Mouse (Mus musculus): ENCODE measurements around the gene Aspdh.

The Aspdh gene

DNA sequence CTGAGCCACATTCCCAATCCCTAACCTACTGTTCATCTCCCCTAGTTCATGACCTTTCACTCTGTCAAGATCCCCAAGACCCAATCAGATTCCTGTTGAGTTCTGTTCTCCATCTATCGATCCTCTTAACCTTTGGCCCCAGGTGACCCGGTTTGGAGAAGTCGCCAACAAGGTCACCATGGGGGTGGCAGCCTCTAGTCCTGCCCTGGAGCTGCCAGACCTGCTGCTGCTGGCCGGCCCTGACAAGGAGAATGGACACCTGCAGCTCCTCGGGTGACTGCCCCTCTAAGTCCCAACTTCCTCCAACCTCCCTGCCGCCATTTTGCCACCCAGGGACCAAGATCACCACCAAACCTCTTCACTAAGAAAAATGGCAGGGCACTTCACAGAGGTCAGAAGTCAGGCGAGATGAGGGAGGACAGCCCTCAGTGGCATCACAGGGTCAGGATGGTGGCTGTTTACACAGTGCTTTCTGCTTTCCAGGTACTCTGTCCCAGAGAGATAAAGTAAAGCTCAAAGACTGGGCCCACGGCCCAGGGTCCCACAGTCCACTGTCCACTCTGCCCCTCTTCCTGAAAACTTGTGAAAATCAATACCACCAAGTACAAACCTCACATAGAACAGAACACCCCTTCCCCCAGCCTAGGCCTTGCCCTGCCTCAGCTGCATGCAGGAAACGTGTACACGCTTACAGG lies 32.3 kb downstream of the Aspdh start:
- no peak for DNase-seq (ENCODE audit: low read depth, low spot score)

- DNase-seq (ENCODE audit: low read depth, low spot score) = no peak
These were observed 33.7 kb downstream of the Aspdh start for GRCm38 (mm10) chr7:44498922-44499321.

DNA sequence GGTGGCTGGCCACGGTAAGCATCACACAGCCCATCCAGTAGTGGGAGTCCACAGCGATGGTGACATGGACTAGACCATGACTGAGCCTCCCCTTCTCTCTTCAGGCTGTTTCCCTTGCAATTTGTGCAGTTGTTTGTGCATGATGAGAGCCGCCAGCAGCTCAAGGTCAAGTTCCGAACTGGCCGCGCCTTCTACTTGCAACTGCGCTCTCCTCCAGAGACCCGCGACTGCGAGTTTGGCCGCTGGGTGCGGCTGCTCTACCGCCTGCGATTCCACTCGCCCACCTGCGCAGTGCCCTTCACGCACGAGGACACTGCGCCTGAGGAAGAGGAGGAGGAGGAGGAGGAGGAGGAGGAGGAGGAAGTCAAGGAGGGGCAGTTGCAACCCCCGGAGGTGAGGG lies 34.9 kb downstream of the Aspdh start:
- DNase-seq (ENCODE audit: low read depth, low spot score) = no peak

DNA sequence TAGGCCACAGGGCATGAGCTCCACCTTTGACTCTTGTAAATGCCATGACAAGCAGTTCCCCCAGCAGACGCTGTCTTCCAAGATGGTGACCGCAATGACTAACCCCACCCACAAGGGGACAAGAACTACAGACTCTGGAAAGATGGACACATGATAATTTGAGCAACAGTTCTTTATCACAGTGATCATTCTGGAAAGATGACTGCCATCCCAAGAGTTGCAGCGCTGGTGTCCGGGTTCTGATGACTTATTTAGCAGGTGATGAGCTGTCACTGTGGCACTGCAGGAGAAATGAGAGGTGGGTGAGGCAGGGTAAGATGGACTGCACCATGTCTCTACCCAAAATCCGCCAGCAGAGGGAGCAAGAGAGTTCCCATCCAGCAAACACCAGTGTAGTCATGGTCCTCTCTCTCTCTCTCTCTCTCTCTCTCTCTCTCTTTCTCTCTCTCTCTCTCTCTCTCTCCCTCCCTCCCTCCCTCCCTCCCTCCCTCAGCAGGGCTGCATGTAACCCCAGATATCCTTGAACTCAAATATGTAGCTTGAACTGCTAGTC lies 36.4 kb downstream of the Aspdh start:
- DNase-seq (ENCODE audit: low read depth, low spot score) = peak; percentile 46

DNA sequence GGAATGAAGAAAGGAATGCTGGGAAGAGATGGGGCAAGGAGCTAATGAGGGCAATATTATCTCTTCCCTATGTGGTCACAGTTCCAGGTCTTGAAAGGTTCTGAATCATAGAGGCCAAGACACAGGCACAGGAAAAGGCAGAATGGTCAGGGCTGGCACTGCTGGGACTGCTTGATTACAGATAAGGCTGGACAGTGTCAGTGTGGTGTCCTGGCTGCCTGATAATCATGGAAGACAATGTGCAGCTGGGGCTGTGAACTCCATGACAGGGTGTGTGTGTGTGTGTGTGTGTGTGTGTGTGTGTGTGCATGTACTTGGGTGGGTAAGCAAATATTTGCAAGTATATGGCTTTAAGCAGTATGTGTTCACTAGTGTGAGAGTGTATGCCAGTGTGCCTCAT lies 42.3 kb downstream of the Aspdh start:
- DNase-seq (ENCODE audit: low read depth, low spot score) = no peak
